Mouse (Mus musculus): Measurements from ENCODE around the gene Il9.

DNA sequence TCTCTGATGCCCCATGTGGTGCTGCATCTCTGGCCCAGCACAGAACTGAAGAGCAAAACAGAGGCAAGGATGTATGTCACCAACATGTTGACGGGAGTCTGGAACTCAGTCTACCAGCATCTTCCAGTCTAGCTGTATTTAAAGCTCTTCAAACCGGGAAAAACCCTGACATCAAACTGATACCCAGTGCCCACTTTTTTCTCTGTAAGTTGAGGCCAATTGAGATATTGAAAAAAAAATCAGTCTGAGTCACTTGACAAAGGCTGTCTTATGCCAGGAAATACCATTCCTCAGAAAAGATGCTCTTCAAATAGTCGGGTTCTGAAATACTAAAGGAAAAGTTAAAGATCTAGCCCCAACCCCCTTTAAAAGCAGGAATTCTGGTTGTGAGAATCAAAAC, at the start of gene Il9:
- no peak for TF ChIP-seq CTCF (IDR thresholded peaks at IDR 0.05; ENCODE audit: low read depth)
- TF ChIP-seq EP300 (IDR thresholded peaks at IDR 0.05; ENCODE audit: low read depth) = no peak
